Mouse (Mus musculus) heart, postnatal 0 days (tissue): Measurements from ENCODE around the gene Igf2r. TPM values are rescaled to one million over a fixed set of nuclear protein-coding genes. Genes with fewer than 3 reads are reported as not detected.

Experiments
- ATAC-seq: fragments of 200-750 bp; cut with Nextera tagmentation; 2 replicates; pipeline ENCODE4 v1.8.0; 2017; ENCODE audit warnings: low read depth, moderate number of reproducible peaks, moderate library complexity; ENCODE audit not compliant: insufficient read depth
- DNase-seq: peaks from one replicate; pipeline ENCODE4 v3.0.0-alpha.2; 2016; ENCODE audit warnings: low spot score
- H3K27ac ChIP-seq: fragments of 300-500 bp; sonication (generic); 2 replicates; pipeline ENCODE4 v1.5.1; 2014; ENCODE audit warnings: low read depth, mild to moderate bottlenecking
- H3K27me3 ChIP-seq: fragments of 300-500 bp; sonication (generic); 2 replicates; pipeline ENCODE4 v1.6.1; 2014; ENCODE audit warnings: low read length, mixed read lengths; ENCODE audit not compliant: control insufficient read depth, insufficient read depth
- H3K36me3 ChIP-seq: fragments of 300-500 bp; sonication (generic); replicated peaks from 2 replicates; pipeline ENCODE4 v1.6.1; 2014; ENCODE audit warnings: low read length, mixed read lengths; ENCODE audit not compliant: control insufficient read depth, insufficient read depth
- H3K4me1 ChIP-seq: fragments of 300-500 bp; sonication (generic); 2 replicates; pipeline ENCODE4 v1.6.1; 2014; ENCODE audit warnings: antibody characterized with exemption; ENCODE audit not compliant: control insufficient read depth, insufficient read depth
- H3K4me2 ChIP-seq: fragments of 300-500 bp; sonication (generic); 2 replicates; pipeline ENCODE4 v1.6.1; 2014; ENCODE audit warnings: low read depth, mild to moderate bottlenecking, low read length, moderate library complexity
- H3K4me3 ChIP-seq: fragments of 300-500 bp; sonication (generic); 2 replicates; pipeline ENCODE4 v1.5.1; 2014; ENCODE audit warnings: low read depth, low read length
- H3K9ac ChIP-seq: fragments of 300-500 bp; sonication (generic); replicated peaks from 2 replicates; pipeline ENCODE4 v1.6.1; 2014; ENCODE audit warnings: low read depth, low read length, mixed read lengths
- H3K9me3 ChIP-seq: fragments of 300-500 bp; sonication (generic); replicated peaks from 2 replicates; pipeline ENCODE4 v1.6.1; 2016; ENCODE audit warnings: low read length; ENCODE audit not compliant: control insufficient read depth
- CTCF ChIP-seq: IDR thresholded peaks from 2 replicates; pipeline ENCODE4 v1.5.1; 2016; ENCODE audit warnings: antibody characterized with exemption, control low read depth, low read depth
- EP300 ChIP-seq: IDR thresholded peaks from 2 replicates; pipeline ENCODE4 v1.6.1; 2016; ENCODE audit warnings: antibody characterized with exemption, low read depth
- WGBS: fragments of 180-500 bp; shearing (Covaris S2); extraction: QIAGEN DNeasy Blood & Tissue Kit; methylation state at CpG from one replicate; pipeline ENCODE4 v1.1.7; 2014; 5-methylcytosine and 5-hydroxymethylcytosine counted together
- polyA plus RNA-seq: library from polyadenylated mRNA; unstranded; fragments of >200 nt; fragmentation: Nextera tagmentation; extraction: Ambion mirVana; gene quantifications from 2 replicates; pipeline ENCODE4 v1.2.1, GENCODE M21; 2015
- total RNA-seq: library from RNA; depleted of rRNA; stranded (reverse); fragments of >200 nt; gene quantifications from 2 replicates; pipeline ENCODE4 v1.2.3, GENCODE M21; 2014; ENCODE audit warnings: low replicate concordance

Igf2r gene
- total and polyA plus RNA-seq, 2 experiments from 2014 or later: 59.9 to 424 TPM

- DNase-seq (no peak), ATAC-seq (no peak)
- no peak overlapping the region for H3K4me2 ChIP-seq
- H3K4me1 ChIP-seq: 0 out of 2 replicates have a peak, but pooled peaks cover 6% of the 10 kb centered on the region
- no peak overlapping the region for H3K4me3 ChIP-seq
- H3K27me3 ChIP-seq: no peaks in the 10 kb centered on the region
- 70% methylated on average over 13 of the region's 13 CpGs for WGBS
- H3K9me3 ChIP-seq: no peaks in the 10 kb centered on the region
- no peak overlapping the region for H3K27ac ChIP-seq
- no peak overlapping the region for H3K9ac ChIP-seq
- H3K36me3 ChIP-seq: peaks cover 95% of the 10 kb centered on the region
- TF ChIP-seq EP300: no peak
- no peak for TF ChIP-seq CTCF
These were observed 59.2 kb downstream of the Igf2r start for GRCm38 (mm10) chr17:12710050-12710780.

DNA sequence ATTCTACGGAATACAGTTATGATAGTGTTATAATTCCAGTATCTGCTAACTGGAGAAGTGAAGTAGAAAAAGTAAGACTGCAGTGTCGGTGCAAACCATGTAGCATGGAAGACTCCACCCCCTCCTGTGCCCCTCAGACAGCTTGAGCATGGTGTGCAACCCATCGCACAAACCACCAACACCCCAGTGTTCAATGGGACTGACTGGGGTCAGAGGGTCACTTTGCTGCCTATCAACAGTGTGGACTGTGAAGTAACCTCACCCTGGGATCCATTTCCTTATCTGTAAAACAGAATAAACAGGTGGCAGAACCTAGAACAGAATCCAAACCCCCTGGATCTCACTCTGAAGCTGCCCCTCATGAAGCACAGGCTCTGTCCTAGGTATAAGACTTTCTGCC lies 61.1 kb downstream of the Igf2r start:
- H3K9me3 ChIP-seq: no peaks in the 10 kb centered on the region
- TF ChIP-seq EP300: no peak
- TF ChIP-seq CTCF: no peak
- peaks cover 95% of the 10 kb centered on the region for H3K36me3 ChIP-seq
- no peak overlapping the region for H3K4me2 ChIP-seq
- no peak overlapping the region for H3K27ac ChIP-seq
- WGBS: 88% methylated on average over 3 of the region's 3 CpGs
- DNase-seq (no peak), ATAC-seq (no peak)
- H3K27me3 ChIP-seq: no peaks in the 10 kb centered on the region
- H3K4me1 ChIP-seq: no peaks in the 10 kb centered on the region
- no peak overlapping the region for H3K4me3 ChIP-seq
- no peak overlapping the region for H3K9ac ChIP-seq

GRCm38 (mm10) chr17:12706590-12707049 lies 62.8 kb downstream of the Igf2r start:
- H3K27me3 ChIP-seq: no peaks in the 10 kb centered on the region
- no peak for DNase-seq
- no peaks in the 10 kb centered on the region for H3K4me1 ChIP-seq
- no peak overlapping the region for H3K9ac ChIP-seq
- H3K4me2 ChIP-seq: no peak overlapping the region
- H3K36me3 ChIP-seq: peaks cover 95% of the 10 kb centered on the region
- H3K27ac ChIP-seq: no peak overlapping the region
- no peaks in the 10 kb centered on the region for H3K9me3 ChIP-seq
- TF ChIP-seq EP300 (no peak), CTCF (no peak)
- WGBS: 84% methylated on average over 10 of the region's 10 CpGs
- no peak for ATAC-seq
- H3K4me3 ChIP-seq: no peak overlapping the region

GRCm38 (mm10) chr17:12702901-12703300 lies 66.6 kb downstream of the Igf2r start:
- ATAC-seq: no peak
- no peak overlapping the region for H3K9ac ChIP-seq
- no peaks in the 10 kb centered on the region for H3K4me1 ChIP-seq
- no peak overlapping the region for H3K4me3 ChIP-seq
- no peak for TF ChIP-seq CTCF
- TF ChIP-seq EP300: no peak
- H3K36me3 ChIP-seq: peaks cover 97% of the 10 kb centered on the region
- no peak for DNase-seq
- no peak overlapping the region for H3K4me2 ChIP-seq
- WGBS: 45% methylated on average over 5 of the region's 5 CpGs
- H3K9me3 ChIP-seq: no peaks in the 10 kb centered on the region
- H3K27ac ChIP-seq: no peak overlapping the region; the same call in 1 of the 2 replicates
- H3K27me3 ChIP-seq: no peaks in the 10 kb centered on the region

- ATAC-seq: no peak
- 96% methylated on average over 6 of the region's 6 CpGs for WGBS
- H3K4me3 ChIP-seq: no peak overlapping the region
These were observed 69.1 kb downstream of the Igf2r start for GRCm38 (mm10) chr17:12700373-12700772.

More at GRCm38 (mm10) chr17:12700373-12700772, 69.1 kb downstream of the Igf2r start:
- Histone ChIP-seq H3K4me2 (no peak overlapping the region), H3K9me3 (no peaks in the 10 kb centered on the region), H3K4me1 (no peaks in the 10 kb centered on the region), H3K9ac (no peak overlapping the region), H3K27ac (no peak overlapping the region), H3K27me3 (no peaks in the 10 kb centered on the region), H3K36me3 (peaks cover 100% of the 10 kb centered on the region)
- TF ChIP-seq CTCF (no peak), EP300 (no peak)
- DNase-seq: no peak
